Mouse (Mus musculus) left cerebral cortex, adult 11 months (tissue): ENCODE measurements around the gene Gm12185.
A peak's percentile ranks its signal among the peaks of the same experiment; 100 is the strongest.
"Not testable (repeated sequence)": the region's sequence is repeated elsewhere in the genome, so short reads cannot be mapped to it uniquely, and the experiment has no call there.

Experiments
- DNase-seq: peaks from one replicate; pipeline ENCODE4 v3.0.0; 2022; ENCODE audit warnings: low spot score

The Gm12185 gene

DNA sequence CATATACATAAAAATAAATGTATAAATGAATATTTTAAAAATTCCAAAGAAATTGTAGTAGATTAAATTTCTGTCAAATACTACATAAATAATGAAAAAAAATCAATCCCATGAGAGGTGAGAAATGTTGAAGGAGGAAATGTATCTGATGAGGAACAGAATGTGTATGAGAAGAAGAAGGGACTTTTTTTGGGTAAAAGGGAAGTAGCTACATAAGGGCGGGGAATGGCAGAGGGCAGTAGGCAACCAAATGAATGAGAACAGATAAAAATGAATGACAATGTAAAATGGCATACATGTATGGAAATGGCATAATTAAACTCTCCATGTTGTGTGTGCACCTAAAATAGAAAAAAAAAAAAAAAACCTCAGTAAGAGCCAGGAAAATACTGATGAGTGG is 78.4 kb downstream of the Gm12185 start:
- no peak for DNase-seq

DNA sequence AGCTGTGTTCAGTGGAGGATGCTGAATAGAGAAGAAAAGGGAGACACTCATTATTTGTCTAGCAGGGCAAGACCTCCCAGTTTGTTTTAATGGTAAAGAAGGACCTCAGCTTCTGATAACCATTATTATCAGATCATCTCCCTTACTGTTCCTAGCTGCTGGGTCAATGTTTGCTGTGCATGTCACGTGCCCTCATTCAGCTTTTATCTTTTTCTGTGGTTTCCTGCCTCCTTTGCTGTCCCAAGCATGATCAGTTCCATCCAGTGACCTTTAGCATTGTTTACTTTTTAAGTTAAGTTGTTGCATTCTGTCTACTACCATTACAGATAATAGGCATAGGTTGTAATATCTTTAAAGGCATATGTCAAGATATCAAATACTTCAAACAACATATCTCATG is 83.6 kb downstream of the Gm12185 start:
- no peak for DNase-seq

DNA sequence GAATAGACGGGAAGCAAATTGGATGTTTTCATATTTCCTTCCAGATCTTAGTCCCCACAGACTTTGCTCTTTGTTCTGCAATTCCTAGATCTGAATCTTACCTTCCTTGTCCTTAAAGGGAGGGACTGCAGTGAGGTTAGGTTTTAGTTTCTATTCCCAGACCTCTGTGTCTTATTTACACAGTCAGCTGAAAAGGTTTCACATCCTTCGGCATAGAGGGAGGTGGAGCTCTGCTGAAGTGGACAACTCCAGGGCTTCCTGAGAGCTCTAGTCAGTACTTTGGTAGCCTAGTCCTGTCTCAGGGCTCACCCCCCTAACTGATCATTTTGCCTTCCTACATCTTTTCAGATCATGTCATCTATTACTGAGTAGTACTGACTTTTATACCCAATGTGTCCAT is 90.0 kb downstream of the Gm12185 start, which contains the start of gene Gm5431:
Gene Gm5431, minus strand, starts transcription at position 194 of the 400 bp plus-strand sequence.
- DNase-seq: no peak

GRCm38 (mm10) chr11:48901567-48901930 is 90.5 kb downstream of the Gm12185 start:
- not testable (repeated sequence) for DNase-seq

- DNase-seq: not testable (repeated sequence)
Measured at GRCm38 (mm10) chr11:48900654-48901566, 91.1 kb downstream of the Gm12185 start.

GRCm38 (mm10) chr11:48898812-48899431 is 93.1 kb downstream of the Gm12185 start:
- DNase-seq: no peak

GRCm38 (mm10) chr11:48876680-48877079 is 115.3 kb downstream of the Gm12185 start:
- no peak for DNase-seq

GRCm38 (mm10) chr11:48875343-48875837 is 116.6 kb downstream of the Gm12185 start:
- DNase-seq: not testable (repeated sequence)

GRCm38 (mm10) chr11:48874465-48874864 is 117.6 kb downstream of the Gm12185 start:
- DNase-seq: no peak

- no peak for DNase-seq
Measured at GRCm38 (mm10) chr11:48873591-48874290, 118.3 kb downstream of the Gm12185 start.

DNA sequence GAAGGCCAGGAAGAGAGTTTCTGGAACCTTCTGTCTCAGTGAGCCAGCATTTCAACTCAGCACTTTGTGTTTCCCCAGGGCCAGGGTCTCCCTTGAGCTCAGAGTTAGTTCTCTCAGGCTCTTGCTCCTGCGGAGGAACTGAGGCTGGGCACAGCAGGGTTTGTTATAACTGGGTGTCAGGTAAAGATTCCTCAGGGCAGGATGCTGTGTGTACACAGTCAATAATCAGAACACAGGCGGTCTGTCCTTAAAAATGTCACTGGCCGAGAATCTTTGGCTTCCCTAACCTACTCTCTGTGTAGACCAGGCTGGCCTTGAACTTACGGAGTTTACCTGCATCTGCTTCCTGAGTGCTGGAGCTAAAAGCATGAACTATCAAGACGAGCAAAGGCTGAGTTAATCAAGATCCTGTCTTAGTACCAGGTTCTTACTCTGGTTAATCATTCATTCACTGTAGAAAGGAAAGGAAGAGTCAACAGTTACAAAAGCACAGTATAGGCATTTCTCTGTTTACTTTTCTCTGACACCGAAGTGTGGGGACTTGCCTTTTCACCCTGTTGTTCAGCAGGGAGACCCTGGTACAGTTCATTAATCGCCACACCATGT is 119.2 kb downstream of the Gm12185 start:
- DNase-seq: no peak

- DNase-seq: no peak
Measured at GRCm38 (mm10) chr11:48871817-48872541, 120.0 kb downstream of the Gm12185 start.

- no peak for DNase-seq
Measured at GRCm38 (mm10) chr11:48871201-48871772, 120.7 kb downstream of the Gm12185 start, which contains the start of gene Irgm1. Irgm1 (minus strand) TSS chr11:48871683.

DNA sequence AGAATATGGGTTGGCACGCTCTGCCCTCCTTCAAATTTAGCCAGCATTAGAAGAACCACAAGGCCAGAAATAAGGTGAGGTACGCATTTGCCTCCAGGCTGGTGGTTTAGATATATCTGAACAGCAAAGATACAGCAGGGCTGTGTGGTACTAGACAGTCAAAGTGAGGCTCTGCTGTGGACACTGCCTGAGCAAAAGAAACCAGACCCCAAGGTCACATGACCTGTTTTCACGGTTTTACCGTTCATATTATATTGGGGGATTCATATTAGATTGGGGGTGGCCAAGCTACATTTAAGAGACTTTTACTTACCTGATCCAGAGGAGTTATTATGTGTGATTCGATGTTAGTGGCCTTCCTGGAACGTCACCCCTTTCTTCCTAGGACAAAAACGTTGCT is 121.2 kb downstream of the Gm12185 start:
- no peak for DNase-seq

- no peak for DNase-seq
Measured at GRCm38 (mm10) chr11:48869380-48870110, 122.5 kb downstream of the Gm12185 start.

- no peak for DNase-seq
Measured at GRCm38 (mm10) chr11:48866481-48866880, 125.5 kb downstream of the Gm12185 start.

- DNase-seq: no peak
Measured at GRCm38 (mm10) chr11:48863808-48864207, 128.2 kb downstream of the Gm12185 start.

DNA sequence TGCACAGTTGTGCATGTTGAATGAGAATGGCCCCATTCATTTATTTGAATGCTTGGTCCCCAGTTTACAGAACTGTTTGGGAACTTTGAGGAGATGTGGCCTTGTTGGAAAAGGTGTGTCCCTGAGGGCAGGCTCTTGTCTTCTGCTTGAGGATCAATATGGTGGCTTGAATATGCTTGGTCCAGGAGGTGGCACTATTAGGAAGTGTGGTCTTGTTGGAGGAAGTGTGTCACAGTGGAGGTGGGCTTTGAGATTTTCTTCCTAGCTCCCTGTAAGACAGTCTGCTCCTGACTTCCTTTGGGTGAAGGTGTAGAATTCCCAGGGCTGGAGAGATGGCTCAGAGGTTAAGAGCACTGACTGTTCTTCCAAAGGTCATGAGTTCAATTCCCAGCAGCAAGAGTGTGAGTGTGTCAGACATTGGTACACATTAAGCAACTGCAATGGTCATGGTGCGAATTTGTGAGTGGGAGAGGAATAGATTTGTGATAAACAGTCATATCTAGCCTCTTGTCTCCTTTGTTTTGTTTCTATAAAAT is 129.2 kb downstream of the Gm12185 start:
- no peak for DNase-seq

DNA sequence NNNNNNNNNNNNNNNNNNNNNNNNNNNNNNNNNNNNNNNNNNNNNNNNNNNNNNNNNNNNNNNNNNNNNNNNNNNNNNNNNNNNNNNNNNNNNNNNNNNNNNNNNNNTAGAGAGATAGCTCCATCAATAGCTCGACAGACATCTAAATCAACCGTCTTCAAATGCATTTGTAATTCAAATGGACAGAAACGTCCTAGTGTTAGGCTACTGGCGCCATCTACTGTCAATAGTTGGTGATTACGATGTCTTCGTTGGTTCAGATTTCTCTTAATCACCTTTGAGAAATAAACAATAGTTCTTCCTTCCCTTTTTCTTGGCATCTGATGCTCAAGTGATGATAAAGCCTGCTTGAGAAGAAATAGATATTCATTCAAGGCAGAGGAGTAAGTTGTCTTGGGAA is 133.0 kb downstream of the Gm12185 start:
- DNase-seq: peak; percentile 60
